Mouse (Mus musculus) CH12.LX (cell line): Measurements from ENCODE around the gene Lrmda. TPM values are rescaled to one million over a fixed set of nuclear protein-coding genes. Genes with fewer than 3 reads are reported as not detected.

ENCODE experiments used
- DNase-seq: peaks from one replicate; pipeline ENCODE4 v3.0.0-alpha.2; 2013; ENCODE audit errors: extremely low read depth
- H3K27ac ChIP-seq: 2 replicates; pipeline ENCODE4 v1.5.1; 2012; ENCODE audit warnings: low read depth, mild to moderate bottlenecking, control low read depth, moderate library complexity; ENCODE audit not compliant: insufficient read depth
- H3K27me3 ChIP-seq: replicated peaks from 2 replicates; pipeline ENCODE3; 2012; ENCODE audit warnings: inconsistent platforms
- H3K36me3 ChIP-seq, 2 experiments: replicated peaks in 1 of 2; 2 replicates each; pipeline versions ENCODE3 to v1.6.1; 2012; ENCODE audit warnings: inconsistent platforms in 1 of 2, low read length in 1 of 2, mild to moderate bottlenecking in 1 of 2, mixed read lengths in 1 of 2, moderate library complexity in 1 of 2; ENCODE audit not compliant: control insufficient read depth in 1 of 2, insufficient read depth in 1 of 2
- H3K4me1 ChIP-seq, 2 experiments: 2 replicates each; pipeline ENCODE4 v1.6.1; 2012; ENCODE audit warnings: inconsistent platforms in 1 of 2, moderate library complexity in 1 of 2; ENCODE audit not compliant: insufficient read depth in 2 of 2, control insufficient read depth in 1 of 2
- H3K4me2 ChIP-seq: 2 replicates; pipeline ENCODE4 v1.6.1; 2012; ENCODE audit warnings: low read depth, mild to moderate bottlenecking, control low read depth; ENCODE audit not compliant: poor library complexity, insufficient read depth, severe bottlenecking
- H3K4me3 ChIP-seq, 3 experiments: fragments of 150-350 bp in 1 of 3; sonication (generic) in 1 of 3; replicated peaks in 1 of 3; 2 replicates each; pipeline versions ENCODE3 to v1.5.1; 2011 to 2012; ENCODE audit warnings: low read depth in 2 of 3, low read length in 2 of 3, mild to moderate bottlenecking in 2 of 3, moderate library complexity in 2 of 3, control low read depth in 1 of 3, improper control_type of control experiment in 1 of 3, inconsistent platforms in 1 of 3, mixed read lengths in 1 of 3; ENCODE audit not compliant: poor library complexity in 1 of 3
- H3K79me2 ChIP-seq: replicated peaks from 2 replicates; pipeline ENCODE4 v1.6.1; 2012; ENCODE audit warnings: mild to moderate bottlenecking, moderate library complexity; ENCODE audit not compliant: control insufficient read depth, poor library complexity, insufficient read depth, severe bottlenecking; ENCODE audit errors: extremely low read depth
- H3K9ac ChIP-seq: 2 replicates; pipeline ENCODE4 v1.6.1; 2012; ENCODE audit warnings: low read depth, mild to moderate bottlenecking, control low read depth, moderate library complexity; ENCODE audit not compliant: insufficient read depth
- H3K9me3 ChIP-seq: replicated peaks from 2 replicates; pipeline ENCODE3; 2012; ENCODE audit warnings: low read length, inconsistent platforms, mixed read lengths
- BHLHE40 ChIP-seq: IDR thresholded peaks from 2 replicates; pipeline ENCODE4 v1.6.1; 2011; ENCODE audit warnings: mild to moderate bottlenecking, low read depth, low read length, improper control_type of control experiment
- CHD2 ChIP-seq: IDR thresholded peaks from 2 replicates; pipeline ENCODE4 v1.6.1; 2011; ENCODE audit warnings: low read length, improper control_type of control experiment
- CTCF ChIP-seq, 2 experiments: IDR thresholded peaks in 1 of 2; conservative IDR thresholded peaks in 1 of 2; 2 replicates each; pipeline ENCODE4 v1.5.1; 2011 to 2012; ENCODE audit warnings: low read depth in 2 of 2, low read length in 2 of 2, improper control_type of control experiment in 1 of 2, inconsistent platforms in 1 of 2, mild to moderate bottlenecking in 1 of 2, moderate library complexity in 1 of 2
- E2F4 ChIP-seq: IDR thresholded peaks from 2 replicates; pipeline ENCODE4 v1.6.1; 2011; ENCODE audit warnings: low read depth, low read length, improper control_type of control experiment; ENCODE audit not compliant: insufficient replicate concordance
- ELF1 ChIP-seq: IDR thresholded peaks from 2 replicates; pipeline ENCODE4 v1.6.1; 2014; ENCODE audit warnings: low read depth, mild to moderate bottlenecking, inconsistent platforms, low read length, improper control_type of control experiment
- EP300 ChIP-seq: IDR thresholded peaks from 2 replicates; pipeline ENCODE4 v1.6.1; 2011; ENCODE audit warnings: low read length, improper control_type of control experiment
- ETS1 ChIP-seq: conservative IDR thresholded peaks from 2 replicates; pipeline ENCODE4 v1.6.1; 2012; ENCODE audit warnings: low read depth, mild to moderate bottlenecking, inconsistent platforms, low read length, improper control_type of control experiment, moderate library complexity
- NRF1 ChIP-seq: IDR thresholded peaks from 2 replicates; pipeline ENCODE4 v1.6.1; 2014; ENCODE audit warnings: low read depth, mild to moderate bottlenecking, inconsistent platforms, low read length, improper control_type of control experiment, moderate library complexity
- PAX5 ChIP-seq: IDR thresholded peaks from 2 replicates; pipeline ENCODE4 v1.6.1; 2012; ENCODE audit warnings: low read length, inconsistent platforms, mixed read lengths
- POLR2A ChIP-seq: IDR thresholded peaks from 2 replicates; pipeline ENCODE4 v1.6.1; 2011; ENCODE audit warnings: low read depth, mild to moderate bottlenecking, improper control_type of control experiment, low read length
- POLR2AphosphoS2 ChIP-seq: IDR thresholded peaks from 2 replicates; pipeline ENCODE4 v1.6.1; 2011; ENCODE audit warnings: low read depth, low read length, improper control_type of control experiment
- RAD21 ChIP-seq: IDR thresholded peaks from 2 replicates; pipeline ENCODE4 v1.6.1; 2011; ENCODE audit warnings: low read depth, mild to moderate bottlenecking, low read length, improper control_type of control experiment, moderate library complexity
- SIN3A ChIP-seq: IDR thresholded peaks from 2 replicates; pipeline ENCODE4 v1.6.1; 2012; ENCODE audit warnings: low read length, improper control_type of control experiment, inconsistent platforms
- UBTF ChIP-seq: IDR thresholded peaks from 2 replicates; pipeline ENCODE4 v1.6.1; 2012; ENCODE audit warnings: low read depth, mild to moderate bottlenecking, inconsistent platforms, low read length, improper control_type of control experiment, moderate library complexity
- USF1 ChIP-seq: IDR thresholded peaks from 2 replicates; pipeline ENCODE4 v1.6.1; 2014; ENCODE audit warnings: low read depth, mild to moderate bottlenecking, inconsistent platforms, low read length, improper control_type of control experiment
- USF2 ChIP-seq: conservative IDR thresholded peaks from 2 replicates; pipeline ENCODE4 v1.6.1; 2011; ENCODE audit warnings: low read depth, low read length, improper control_type of control experiment
- ZC3H11A ChIP-seq: IDR thresholded peaks from 2 replicates; pipeline ENCODE4 v1.6.1; 2012; ENCODE audit warnings: low read depth, mild to moderate bottlenecking, inconsistent platforms, low read length, improper control_type of control experiment
- ZKSCAN1 ChIP-seq: IDR thresholded peaks from 2 replicates; pipeline ENCODE4 v1.6.1; 2012; ENCODE audit warnings: low read depth, inconsistent platforms, low read length, improper control_type of control experiment, borderline replicate concordance
- dilution Hi-C: fragments of 300-500 bp; cut with MboI; formaldehyde crosslinking; loops from 2 replicates; pipeline ENCODE4 v1.14.3; 2020; ENCODE audit warnings: low sequenced_read_pairs; ENCODE audit not compliant: extremely low pct_unique_long_range_greater_than_20kb, extremely low pct_ligation_motif_present
- in situ Hi-C: fragments of 300-500 bp; cut with MboI; formaldehyde crosslinking; loops from 3 replicates; pipeline ENCODE4 v1.14.3; 2019; ENCODE audit warnings: low sequenced_read_pairs, low pct_ligation_motif_present, low pct_unique_long_range_greater_than_20kb, mixed read lengths
- polyA plus RNA-seq: library from polyadenylated mRNA; unstranded; fragments of >175 nt; gene quantifications from 2 replicates; pipeline ENCODE4 v1.2.1, GENCODE M21; 2012; ENCODE audit warnings: low read depth; ENCODE audit not compliant: insufficient read length
- total RNA-seq, 2 experiments: library from RNA; depleted of rRNA; stranded (reverse); fragments of 300-350 nt in 1 of 2; fragments of >200 nt in 1 of 2; gene quantifications; 2 replicates each; pipeline ENCODE4 v1.2.3; 2012 to 2014

Gene Lrmda
- total and polyA plus RNA-seq, 3 experiments, result 0.89 to 3.7 (median 1.9) TPM

DNA sequence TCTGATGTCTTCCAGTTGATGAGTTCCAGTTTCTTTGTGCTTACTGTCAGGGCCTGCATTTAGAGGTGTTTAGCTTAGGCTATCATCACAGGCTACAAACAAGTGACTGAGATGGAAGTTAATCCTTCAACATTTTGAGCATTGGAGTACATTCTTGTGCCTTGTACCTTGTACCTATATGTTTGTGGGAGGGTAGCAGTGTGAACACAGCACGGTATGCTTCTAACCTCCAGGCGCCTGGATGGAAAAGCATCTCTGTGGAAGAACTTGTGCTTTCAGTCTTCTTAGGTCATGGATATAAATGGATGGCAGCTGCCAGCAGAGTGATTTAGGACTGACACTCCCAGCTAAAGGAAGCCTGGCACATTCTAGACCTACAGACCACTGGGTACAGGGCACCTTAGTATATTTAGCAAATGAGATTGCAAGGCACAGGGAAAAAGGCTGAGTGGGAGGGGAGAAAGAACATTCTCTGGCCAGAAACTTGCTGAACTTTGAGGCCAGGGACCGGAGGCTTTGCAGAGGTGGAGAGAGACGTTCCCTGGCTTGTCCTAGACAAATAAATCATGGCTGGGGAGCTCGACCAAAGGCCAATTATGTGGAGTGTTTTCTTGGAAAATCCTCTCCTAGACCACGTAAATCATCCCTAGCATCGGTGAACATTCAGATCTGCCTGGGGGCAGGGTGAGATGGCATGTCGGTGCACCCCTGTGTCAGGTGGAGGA lies 607.8 kb downstream of the Lrmda start:
- no peak overlapping the region for H3K4me2 ChIP-seq
- dilution Hi-C loops, result no loop called here

GRCm38 (mm10) chr14:22630361-22630867 lies 610.9 kb downstream of the Lrmda start:
- DNase-seq, result no peak
- no peaks in the 10 kb centered on the region for H3K4me1 ChIP-seq
- no peaks in the 10 kb centered on the region for H3K27me3 ChIP-seq
- H3K4me2 ChIP-seq, result no peak overlapping the region
- no peaks in the 10 kb centered on the region for H3K36me3 ChIP-seq
- dilution Hi-C loops (no loop called here), in situ Hi-C loops (no loop called here)
- no peak overlapping the region for H3K4me3 ChIP-seq
- H3K9ac ChIP-seq, result no peak overlapping the region
- no peak for TF ChIP-seq ETS1
- H3K27ac ChIP-seq, result no peak overlapping the region
- no peaks in the 10 kb centered on the region for H3K79me2 ChIP-seq
- no peaks in the 10 kb centered on the region for H3K9me3 ChIP-seq

More for the DNA sequence above, 607.8 kb downstream of the Lrmda start:
- in situ Hi-C loops, result no loop called here
- TF ChIP-seq POLR2A (no peak), BHLHE40 (no peak), EP300 (no peak), USF2 (no peak), ELF1 (no peak), NRF1 (no peak), ZC3H11A (no peak)
- Histone ChIP-seq H3K79me2 (no peaks in the 10 kb centered on the region), H3K9me3 (no peaks in the 10 kb centered on the region), H3K4me3 (no peak overlapping the region), H3K9ac (no peak overlapping the region), H3K36me3 (no peaks in the 10 kb centered on the region), H3K27ac (no peak overlapping the region), H3K27me3 (no peaks in the 10 kb centered on the region), H3K4me1 (no peaks in the 10 kb centered on the region)
- no peak for DNase-seq

GRCm38 (mm10) chr14:22633612-22634011 lies 614.1 kb downstream of the Lrmda start:
- Histone ChIP-seq H3K27me3 (no peaks in the 10 kb centered on the region), H3K36me3 (no peaks in the 10 kb centered on the region), H3K9ac (no peak overlapping the region), H3K4me2 (no peak overlapping the region), H3K4me1 (no peaks in the 10 kb centered on the region), H3K9me3 (no peaks in the 10 kb centered on the region), H3K4me3 (no peak overlapping the region), H3K27ac (no peak overlapping the region), H3K79me2 (no peaks in the 10 kb centered on the region)
- no peak for TF ChIP-seq SIN3A
- TF ChIP-seq PAX5, result no peak
- no peak for TF ChIP-seq EP300
- TF ChIP-seq POLR2AphosphoS2, result no peak
- no peak for TF ChIP-seq UBTF
- TF ChIP-seq CHD2, result no peak
- no peak for TF ChIP-seq BHLHE40
- no peak for TF ChIP-seq ETS1
- no peak for TF ChIP-seq CTCF (conservative IDR thresholded peaks at IDR 0.05 in 1 of 2, IDR thresholded peaks at IDR 0.05 in 1 of 2; ENCODE audit: low read depth in 2 of 2, low read length in 2 of 2)
- no peak for TF ChIP-seq USF1
- no peak for TF ChIP-seq E2F4
- TF ChIP-seq ZKSCAN1, result no peak
- no peak for TF ChIP-seq RAD21
- no peak for DNase-seq
- dilution Hi-C loops (no loop called here), in situ Hi-C loops (no loop called here)
